Mouse (Mus musculus) heart, postnatal 4 days (tissue): Measurements from ENCODE around the gene Oaz2. TPM values are rescaled to one million over a fixed set of nuclear protein-coding genes. Genes with fewer than 3 reads are reported as not detected.
"Not testable (repeated sequence)": the region's sequence is repeated elsewhere in the genome, so short reads cannot be mapped to it uniquely, and the experiment has no call there.

Experiments
- DNase-seq: peaks from one replicate; pipeline ENCODE4 v3.0.0; 2021
- total RNA-seq, 2 experiments: library from RNA; stranded (reverse); gene quantifications; 2 replicates each; pipeline ENCODE4 v1.2.3; 2021

Oaz2 gene
- total RNA-seq, 2 experiments from 2014 or later = 213 to 221 TPM

- DNase-seq = no peak
Measured at GRCm38 (mm10) chr9:65653741-65654140, 14.1 kb upstream of the Oaz2 start.

GRCm38 (mm10) chr9:65654700-65655237 is 13.0 kb upstream of the Oaz2 start:
- no peak for DNase-seq

- DNase-seq = no peak
Measured at GRCm38 (mm10) chr9:65655540-65655939, 12.3 kb upstream of the Oaz2 start.

- no peak for DNase-seq
Measured at GRCm38 (mm10) chr9:65657218-65657617, 10.6 kb upstream of the Oaz2 start.

- DNase-seq = peak; percentile 62
Measured at GRCm38 (mm10) chr9:65661029-65661428, 6.8 kb upstream of the Oaz2 start.

- no peak for DNase-seq
Measured at GRCm38 (mm10) chr9:65661493-65661892, 6.3 kb upstream of the Oaz2 start.

GRCm38 (mm10) chr9:65664163-65664562 is 3.6 kb upstream of the Oaz2 start:
- peak; percentile 81 for DNase-seq

GRCm38 (mm10) chr9:65666042-65666441 is 1.8 kb upstream of the Oaz2 start:
- peak; percentile 82 for DNase-seq

- peak; percentile 75 for DNase-seq
Measured at GRCm38 (mm10) chr9:65671431-65671931, 3.7 kb downstream of the Oaz2 start.

- peak; percentile 34 for DNase-seq
Measured at GRCm38 (mm10) chr9:65672996-65673395, 5.2 kb downstream of the Oaz2 start.

GRCm38 (mm10) chr9:65675461-65676357 is 7.9 kb downstream of the Oaz2 start:
- DNase-seq = no peak

GRCm38 (mm10) chr9:65676358-65677118 is 8.7 kb downstream of the Oaz2 start:
- DNase-seq = peak; percentile 99

GRCm38 (mm10) chr9:65677119-65677462 is 9.3 kb downstream of the Oaz2 start:
- no peak for DNase-seq

- DNase-seq = peak; percentile 70
Measured at GRCm38 (mm10) chr9:65679181-65679761, 11.5 kb downstream of the Oaz2 start.

GRCm38 (mm10) chr9:65680938-65681633 is 13.3 kb downstream of the Oaz2 start:
- DNase-seq = no peak

GRCm38 (mm10) chr9:65681634-65681940 is 13.8 kb downstream of the Oaz2 start:
- no peak for DNase-seq

- DNase-seq = no peak
Measured at GRCm38 (mm10) chr9:65682183-65682582, 14.4 kb downstream of the Oaz2 start.

- DNase-seq = no peak
Measured at GRCm38 (mm10) chr9:65682994-65683393, 15.2 kb downstream of the Oaz2 start.

GRCm38 (mm10) chr9:65684704-65685103 is 16.9 kb downstream of the Oaz2 start:
- DNase-seq = no peak

GRCm38 (mm10) chr9:65689869-65690268 is 22.1 kb downstream of the Oaz2 start:
- DNase-seq = not testable (repeated sequence)

- no peak for DNase-seq
Measured at GRCm38 (mm10) chr9:65692466-65692865, 24.7 kb downstream of the Oaz2 start.

GRCm38 (mm10) chr9:65692959-65693603 is 25.3 kb downstream of the Oaz2 start:
- no peak for DNase-seq
